Mouse (Mus musculus): Measurements from ENCODE around the gene Nr1h5. TPM values are rescaled to one million over a fixed set of nuclear protein-coding genes. Genes with fewer than 3 reads are reported as not detected.

Gene Nr1h5
- polyA plus RNA-seq (2017; shearing (Covaris generic)): not detected

DNA sequence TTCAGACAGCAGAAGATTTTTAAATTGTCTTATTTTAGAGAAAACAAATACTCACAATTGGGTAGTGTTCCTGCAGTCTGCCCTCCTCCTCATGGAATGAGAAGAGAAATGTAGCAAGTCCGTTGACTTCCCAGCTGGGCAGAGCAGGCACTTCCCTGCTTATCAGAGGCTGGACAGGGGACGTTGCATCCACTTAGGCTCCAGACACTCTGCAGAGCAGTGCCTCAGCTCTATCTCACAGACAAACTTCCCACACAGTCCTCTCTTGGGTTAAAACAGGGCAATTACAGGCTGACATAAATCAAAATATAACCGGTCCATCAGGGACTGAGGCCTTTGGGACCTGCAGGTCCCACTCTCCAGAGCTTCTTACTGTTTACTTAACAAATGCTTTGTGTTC is at the start of gene Nr1h5:
Gene Nr1h5, minus strand, starts transcription at position 101 of the 400 bp plus-strand sequence.

DNA sequence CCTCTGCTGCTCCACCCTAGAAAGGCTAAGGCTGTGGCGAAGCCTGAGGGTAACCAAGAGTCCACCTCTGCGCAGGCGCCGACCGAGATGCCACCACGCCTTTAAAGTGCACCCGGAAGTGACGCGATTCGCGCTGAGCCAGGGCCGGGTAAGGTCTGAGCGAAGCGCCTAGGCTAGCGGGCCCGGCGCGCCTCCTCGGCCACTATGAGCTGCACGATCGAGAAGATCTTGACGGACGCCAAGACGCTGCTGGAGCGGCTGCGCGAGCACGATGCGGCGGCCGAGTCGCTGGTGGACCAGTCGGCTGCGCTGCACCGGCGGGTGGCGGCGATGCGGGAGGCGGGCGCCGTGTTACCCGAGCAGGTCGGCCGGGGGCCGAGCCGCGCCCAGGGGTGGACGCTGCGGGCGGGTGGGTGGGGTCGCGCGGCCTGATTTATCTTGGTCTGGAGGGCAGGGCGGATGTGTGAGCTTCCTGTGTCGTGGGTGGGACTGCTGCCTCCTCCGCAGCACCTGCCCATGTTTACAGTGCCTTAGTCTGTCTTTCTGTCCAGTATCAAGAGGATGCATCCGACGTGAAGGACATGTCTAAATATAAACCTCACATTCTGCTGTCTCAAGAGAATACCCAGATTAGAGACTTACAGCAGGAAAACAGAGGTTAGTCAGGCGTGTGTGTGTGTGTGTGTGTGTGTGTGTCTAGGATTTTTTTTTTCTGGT is 31.8 kb upstream of the Nr1h5 start, which contains the start of gene Sike1:
Gene Sike1, plus strand, starts transcription at position 104 of the 717 bp plus-strand sequence.

DNA sequence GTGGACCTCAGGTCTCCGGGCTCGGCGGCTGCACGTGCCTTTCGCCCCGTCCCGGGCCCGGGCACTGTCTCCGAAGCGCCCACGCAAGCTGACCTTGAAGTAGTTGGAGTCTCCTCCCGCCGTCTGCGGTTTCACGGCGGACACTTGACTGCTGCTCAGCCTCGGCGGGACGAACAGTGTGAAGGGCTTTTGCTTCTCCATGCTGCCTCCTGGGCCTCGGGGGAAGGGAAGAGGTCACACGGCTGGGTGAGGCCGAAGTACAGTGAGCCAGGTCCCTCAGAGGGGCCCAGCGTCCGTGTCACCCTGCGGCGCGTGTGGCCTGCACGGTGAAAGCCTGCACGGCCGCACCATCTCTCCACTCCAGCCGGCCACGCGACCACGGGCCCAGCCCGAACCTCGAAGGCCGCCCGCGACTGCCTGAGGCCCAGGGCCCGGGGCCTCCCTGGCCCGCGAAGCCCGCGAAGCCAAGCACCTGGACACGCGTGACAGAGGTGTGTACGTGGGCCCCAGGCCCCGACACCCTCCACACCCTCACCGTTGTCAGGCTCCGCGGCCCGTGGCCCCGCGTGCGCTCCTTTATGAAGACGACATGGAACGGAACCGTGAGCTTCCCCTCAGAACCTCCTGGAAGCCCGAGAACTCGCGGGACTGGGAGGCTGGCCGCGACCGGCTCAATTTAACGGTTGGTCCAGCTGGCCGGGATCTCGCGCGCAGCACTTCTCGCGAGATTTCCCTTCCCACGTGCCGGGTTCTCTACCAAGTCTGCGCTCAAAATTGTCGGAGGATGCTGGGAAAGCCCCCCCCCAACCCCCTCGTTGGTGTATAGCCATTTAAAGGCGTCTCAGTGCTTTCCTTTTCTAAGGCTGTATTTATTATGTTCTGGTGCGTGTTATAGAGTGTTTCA is 28.2 kb downstream of the Nr1h5 start, which contains the start of gene Sycp1:
Gene Sycp1, minus strand, starts transcription at position 650 of the 904 bp plus-strand sequence.

Other genes with a start within 250 kb of the Nr1h5 start
- gene Tspan2, start 229.6 kb downstream of the Nr1h5 start, polyA plus RNA-seq (2017; shearing (Covaris generic)): 1.7 TPM
- gene Tshb, start 181.4 kb downstream of the Nr1h5 start, polyA plus RNA-seq (2017; shearing (Covaris generic)): 0.20 TPM
- not detected for gene Sycp1, start 28.0 kb downstream of the Nr1h5 start, polyA plus RNA-seq (2017; shearing (Covaris generic))
- 25.2 TPM for gene Sike1, start 31.6 kb upstream of the Nr1h5 start, polyA plus RNA-seq (2017; shearing (Covaris generic))
- gene Csde1, start 56.3 kb upstream of the Nr1h5 start, polyA plus RNA-seq (2017; shearing (Covaris generic)): 397 TPM
- 73.3 TPM for gene Nras, start 94.2 kb upstream of the Nr1h5 start, polyA plus RNA-seq (2017; shearing (Covaris generic))
- 12.6 TPM for gene Ampd1, start 109.9 kb upstream of the Nr1h5 start, polyA plus RNA-seq (2017; shearing (Covaris generic))
- 2.0 TPM for gene Dennd2c, start 138.5 kb upstream of the Nr1h5 start, polyA plus RNA-seq (2017; shearing (Covaris generic))
- gene Bcas2, start 207.5 kb upstream of the Nr1h5 start, polyA plus RNA-seq (2017; shearing (Covaris generic)): 165 TPM